Mouse (Mus musculus) adrenal gland, postnatal 4 days (tissue): ENCODE results near the gene Zfp36l1. TPM values are rescaled to one million over a fixed set of nuclear protein-coding genes. Genes with fewer than 3 reads are reported as not detected.
A peak's percentile ranks its signal among the peaks of the same experiment; 100 is the strongest.

Experiments used
- DNase-seq, 2 experiments: peaks; one replicate each; pipeline ENCODE4 v3.0.0; 2021 to 2022; ENCODE audit warnings: low spot score in 2 of 2, mixed read lengths in 2 of 2
- total RNA-seq, 2 experiments: library from RNA; stranded (reverse); gene quantifications; 2 replicates each; pipeline ENCODE4 v1.2.3; 2021

Zfp36l1 gene
- total RNA-seq, 2 experiments from 2014 or later, result 264 to 275 TPM

- DNase-seq, result no peak
Observed at GRCm38 (mm10) chr12:80131359-80132249, 18.8 kb upstream of the Zfp36l1 start.

- DNase-seq, result no peak
Observed at GRCm38 (mm10) chr12:80130558-80131358, 17.9 kb upstream of the Zfp36l1 start.

GRCm38 (mm10) chr12:80129531-80129930 lies 16.7 kb upstream of the Zfp36l1 start:
- DNase-seq, result no peak

GRCm38 (mm10) chr12:80127191-80127762 lies 14.5 kb upstream of the Zfp36l1 start:
- no peak for DNase-seq

- DNase-seq, result no peak
Observed at GRCm38 (mm10) chr12:80125316-80125715, 12.5 kb upstream of the Zfp36l1 start.

GRCm38 (mm10) chr12:80124756-80125155 lies 11.9 kb upstream of the Zfp36l1 start:
- no peak for DNase-seq

GRCm38 (mm10) chr12:80124211-80124610 lies 11.4 kb upstream of the Zfp36l1 start:
- DNase-seq, result no peak

GRCm38 (mm10) chr12:80123227-80123803 lies 10.5 kb upstream of the Zfp36l1 start:
- no peak for DNase-seq

- DNase-seq, result no peak
Observed at GRCm38 (mm10) chr12:80121438-80121837, 8.6 kb upstream of the Zfp36l1 start.

GRCm38 (mm10) chr12:80118588-80118987 lies 5.8 kb upstream of the Zfp36l1 start:
- DNase-seq, result no peak

GRCm38 (mm10) chr12:80116206-80117112 lies 3.6 kb upstream of the Zfp36l1 start:
- no peak for DNase-seq

GRCm38 (mm10) chr12:80115863-80116194 lies 3.0 kb upstream of the Zfp36l1 start:
- DNase-seq, result no peak

GRCm38 (mm10) chr12:80115142-80115862 lies 2.5 kb upstream of the Zfp36l1 start:
- DNase-seq, result peak; percentile 57 to 67

- no peak for DNase-seq
Observed at GRCm38 (mm10) chr12:80114892-80115141, 2.0 kb upstream of the Zfp36l1 start.

- DNase-seq, result peak; percentile 57 to 69
Observed at GRCm38 (mm10) chr12:80114031-80114891, 1.4 kb upstream of the Zfp36l1 start.

GRCm38 (mm10) chr12:80113586-80114021 lies 791 bp upstream of the Zfp36l1 start:
- DNase-seq, result no peak

GRCm38 (mm10) chr12:80112071-80112660 lies 647 bp downstream of the Zfp36l1 start:
- DNase-seq, result no peak
